Mouse (Mus musculus) Muller cell, postnatal 12 days (primary cell): Measurements from ENCODE around the gene Hps5.
"Not testable (repeated sequence)": the region's sequence is repeated elsewhere in the genome, so short reads cannot be mapped to it uniquely, and the experiment has no call there.

Source experiments
- DNase-seq: peaks from one replicate; pipeline ENCODE4 v3.0.0-alpha.2; 2015; ENCODE audit errors: inconsistent ontology term

The Hps5 gene

DNA sequence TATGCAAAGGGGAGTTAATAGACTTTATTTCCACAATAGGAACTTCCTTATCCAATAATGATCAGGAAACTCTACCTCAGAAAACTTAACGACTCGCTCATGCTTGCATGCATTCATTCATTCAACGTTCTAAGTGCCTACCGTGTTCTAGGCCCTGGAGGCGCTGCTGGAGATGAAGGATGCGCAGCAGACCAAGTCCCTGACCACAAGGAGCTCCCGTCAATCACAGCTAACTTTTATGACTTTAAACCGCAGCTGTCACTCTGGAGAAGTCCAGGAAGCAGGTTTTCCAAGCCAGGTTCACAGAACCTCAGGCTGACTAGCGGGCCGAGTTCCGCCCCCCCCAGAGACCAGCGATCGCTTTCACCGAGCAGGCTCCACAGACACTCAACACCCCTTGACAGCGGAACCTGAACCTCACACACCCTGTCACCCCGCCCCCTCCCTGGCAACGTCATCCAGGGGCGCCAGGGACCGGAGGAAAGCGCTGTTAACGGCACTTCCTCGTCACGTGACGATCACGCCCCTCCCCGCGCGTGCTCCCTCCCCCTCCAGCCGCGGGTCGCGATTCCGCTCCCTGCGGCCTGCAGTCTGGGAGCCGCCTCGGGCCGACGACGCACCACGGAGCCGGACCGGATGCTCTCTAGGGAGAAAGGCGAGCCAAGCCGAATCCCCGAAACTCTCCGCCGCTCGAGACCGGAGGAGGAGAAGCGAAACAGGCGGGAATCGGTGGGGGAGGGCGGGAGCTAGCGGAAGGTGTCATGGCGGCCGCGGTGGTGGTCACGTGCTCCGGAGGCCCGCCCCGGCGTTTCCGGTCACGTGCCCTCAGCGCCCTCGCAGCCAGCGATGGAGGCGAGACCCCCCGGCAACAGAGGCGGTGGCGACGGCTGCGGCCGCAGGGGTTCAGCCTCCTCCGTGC lies at the start of gene Hps5, which contains the start of gene Gtf2h1:
Gene Hps5 (minus strand): TSS at position 778 of the 919 bp plus-strand sequence.
Gene Gtf2h1 (plus strand): TSS at position 817 of the 919 bp plus-strand sequence.
- DNase-seq = peak; percentile 100

DNA sequence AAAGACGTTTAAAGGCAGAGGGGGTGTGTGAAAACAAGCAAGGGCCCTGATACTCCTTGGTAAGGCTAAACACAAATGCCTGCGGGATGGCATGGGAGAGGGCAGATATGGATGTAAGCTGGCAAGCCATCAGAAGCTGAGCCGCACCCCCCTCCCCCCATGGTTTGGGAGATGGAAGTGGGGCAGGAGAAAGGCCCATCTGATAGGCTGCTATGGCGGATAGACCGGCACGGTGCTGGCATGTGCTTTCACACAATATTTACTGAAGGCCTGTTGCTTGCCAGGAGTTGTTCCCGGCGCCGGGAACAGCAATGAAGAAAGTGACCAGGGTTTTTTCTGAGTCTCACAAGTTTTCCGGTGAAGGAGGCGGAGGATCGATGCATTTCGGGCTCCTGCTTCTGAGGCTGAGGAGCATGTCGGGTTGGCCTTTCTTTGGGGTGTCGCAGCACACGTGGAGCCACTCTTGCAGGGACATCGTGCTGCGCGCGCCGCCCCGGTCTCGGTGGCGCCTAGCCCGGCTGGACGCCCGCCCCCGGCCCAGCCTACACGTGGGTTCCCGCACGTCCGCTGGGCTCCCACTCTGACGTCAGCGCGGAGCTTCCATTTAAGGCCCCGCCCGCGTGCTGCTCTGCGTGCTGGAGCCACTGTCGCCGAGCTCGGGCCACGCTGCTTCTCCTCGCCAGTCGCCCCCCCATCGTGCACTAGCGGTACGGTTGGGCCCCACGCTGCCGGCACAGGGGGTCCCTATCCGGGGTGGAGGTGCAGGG lies 49.5 kb upstream of the Hps5 start:
- peak; percentile 94 for DNase-seq

DNA sequence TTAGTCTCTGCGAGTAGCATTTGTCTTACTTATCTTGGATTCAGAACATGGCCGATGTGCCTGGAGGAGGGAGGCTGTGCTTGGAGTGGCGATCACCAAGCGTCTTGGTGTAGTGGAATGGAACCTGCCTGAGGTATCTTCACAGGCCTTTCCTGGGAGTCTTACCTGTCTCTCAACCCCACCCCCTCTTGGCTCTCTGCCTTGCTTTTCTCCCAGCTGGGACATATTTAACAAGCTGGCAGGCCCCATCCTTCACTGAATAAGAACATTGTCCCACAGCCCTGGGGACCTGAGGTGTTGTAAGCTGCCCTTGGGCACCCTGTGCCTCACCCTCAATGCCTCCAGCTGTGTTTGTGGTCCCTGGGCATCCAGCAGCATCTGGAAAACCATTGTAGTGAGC lies 47.7 kb upstream of the Hps5 start:
- DNase-seq = no peak

DNA sequence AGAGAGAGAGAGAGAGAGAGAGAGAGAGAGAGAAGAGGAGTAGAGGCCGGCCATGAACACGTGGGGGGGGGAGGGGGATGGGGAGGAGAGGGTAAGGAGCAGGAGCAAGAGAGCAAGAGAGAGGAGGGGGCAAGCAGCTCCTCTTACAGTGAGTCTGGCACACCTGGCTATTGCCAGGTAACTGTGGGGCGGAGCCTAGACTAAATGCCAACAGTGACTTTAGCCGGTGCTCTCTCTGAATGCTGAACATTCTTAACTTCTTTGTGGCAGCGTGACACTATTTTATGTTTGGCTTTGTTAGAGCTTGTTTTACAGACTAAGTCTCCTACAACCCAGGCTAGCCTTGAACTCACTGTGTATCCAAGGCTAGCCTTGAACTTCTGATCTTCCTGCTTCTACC lies 46.4 kb upstream of the Hps5 start:
- no peak for DNase-seq

DNA sequence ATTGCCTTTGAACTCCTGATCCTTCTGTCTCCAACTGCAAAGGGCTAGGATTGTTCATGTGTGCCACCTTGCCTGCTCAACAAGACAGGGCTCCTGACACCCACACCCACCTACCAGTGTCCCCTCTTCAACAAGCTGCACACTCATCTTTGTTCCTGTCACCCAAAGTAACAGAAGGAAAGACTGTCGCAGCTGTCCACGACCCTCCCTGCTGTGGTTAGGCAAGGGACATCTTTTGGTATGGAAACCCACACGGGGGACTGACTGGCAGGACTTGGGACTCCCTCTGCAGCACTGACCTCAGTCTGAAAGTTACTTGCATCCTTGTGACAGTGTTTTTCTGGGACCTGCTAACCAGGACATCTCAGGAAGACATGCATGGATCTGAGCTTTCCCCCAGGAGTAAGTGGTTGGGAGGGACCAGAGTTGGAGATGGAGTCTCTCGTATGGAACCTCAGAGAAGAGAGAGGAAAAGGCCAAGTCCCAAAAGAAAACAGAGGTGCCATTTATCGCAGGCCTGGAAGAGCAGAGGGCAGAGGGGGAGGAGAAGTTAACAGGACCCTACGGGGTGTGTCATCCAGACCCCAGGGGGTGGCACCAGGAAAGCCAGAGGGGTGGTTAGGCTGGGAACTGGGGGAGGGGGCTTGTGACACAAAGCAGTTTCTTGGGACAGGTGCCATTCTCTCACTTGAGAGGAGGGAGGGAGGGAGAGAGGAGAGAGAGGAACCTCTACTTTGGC lies 45.1 kb upstream of the Hps5 start, which contains the start of gene Ldha:
Gene Ldha (plus strand): TSS at position 689 of the 739 bp plus-strand sequence.
- DNase-seq = no peak

DNA sequence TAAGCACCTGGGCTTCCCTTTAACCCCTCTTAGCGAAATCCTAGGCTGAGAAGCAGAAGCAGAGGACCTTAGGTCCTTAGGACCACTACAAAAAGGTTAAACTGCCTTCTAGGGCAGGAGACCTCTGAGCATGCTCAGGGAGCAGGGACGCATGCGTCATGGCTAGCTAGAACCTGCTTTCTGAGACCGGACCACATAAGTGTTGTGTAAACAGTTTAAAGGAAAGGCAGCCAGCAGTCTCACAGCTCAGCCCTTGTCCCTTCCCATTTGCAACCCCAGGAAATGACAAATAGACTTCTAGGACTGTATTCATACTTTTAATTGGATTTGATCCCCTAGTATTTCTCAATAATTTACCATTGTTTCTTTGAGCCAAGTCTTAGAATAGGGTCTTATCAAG lies 44.5 kb upstream of the Hps5 start:
- DNase-seq = no peak

DNA sequence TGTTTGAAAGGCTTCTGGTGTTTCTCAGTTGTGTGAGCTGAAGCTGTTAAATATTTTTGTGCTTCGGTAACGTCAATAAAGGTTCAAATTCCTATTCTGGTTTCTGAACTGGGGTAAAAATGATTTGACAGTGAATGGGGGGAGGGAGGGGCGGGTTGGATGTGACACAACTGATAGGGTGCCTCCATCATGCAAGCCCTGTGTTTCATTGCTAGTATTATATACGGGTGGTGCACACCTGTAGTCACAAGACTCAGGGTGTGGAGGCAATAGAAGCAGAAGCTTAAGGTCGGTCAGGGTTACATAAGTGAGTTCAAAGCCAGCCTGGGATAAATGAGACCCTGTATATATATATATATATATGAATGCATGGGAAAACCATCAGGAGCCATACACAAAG lies 44.0 kb upstream of the Hps5 start:
- no peak for DNase-seq

DNA sequence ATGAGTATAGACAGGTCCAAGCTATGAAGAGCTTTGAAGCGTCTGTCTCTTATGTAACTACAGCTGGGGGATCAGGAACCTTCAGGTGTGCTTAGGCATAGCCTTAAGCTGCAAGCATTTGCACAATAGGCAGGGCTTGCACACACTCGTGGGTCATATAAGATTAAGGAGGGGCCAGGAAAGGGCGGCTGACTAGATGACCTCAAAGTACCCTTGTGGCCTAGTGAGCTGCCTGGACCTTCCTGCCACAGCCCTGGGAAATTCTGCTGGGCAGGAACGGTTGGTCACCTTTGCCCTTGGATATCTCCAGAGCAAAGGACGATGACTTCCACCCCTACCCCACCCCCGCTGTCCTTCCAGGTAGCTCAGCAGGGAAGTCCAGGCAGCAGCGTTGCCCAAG lies 43.6 kb upstream of the Hps5 start:
- no peak for DNase-seq

DNA sequence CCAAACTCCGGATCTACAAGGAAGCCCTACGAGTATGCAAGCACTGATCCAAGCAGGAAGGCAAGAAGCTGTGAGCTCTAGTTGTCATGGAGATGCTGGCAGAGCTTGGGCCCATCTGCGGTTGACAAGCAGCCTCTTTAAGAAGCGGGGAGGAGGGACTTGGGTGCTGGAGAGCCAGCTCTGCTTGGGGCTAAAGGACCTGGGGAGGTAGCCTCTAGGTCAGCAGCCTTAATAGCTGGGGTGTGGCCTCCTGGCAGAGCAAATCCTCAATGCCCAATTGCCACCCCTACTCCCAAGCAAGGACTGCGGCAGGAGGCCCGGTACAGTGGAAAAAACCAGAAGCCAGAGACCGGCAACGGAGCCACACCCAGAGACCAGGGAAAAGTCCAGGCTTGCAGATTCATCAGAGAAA lies 43.0 kb upstream of the Hps5 start:
- peak; percentile 78 for DNase-seq

DNA sequence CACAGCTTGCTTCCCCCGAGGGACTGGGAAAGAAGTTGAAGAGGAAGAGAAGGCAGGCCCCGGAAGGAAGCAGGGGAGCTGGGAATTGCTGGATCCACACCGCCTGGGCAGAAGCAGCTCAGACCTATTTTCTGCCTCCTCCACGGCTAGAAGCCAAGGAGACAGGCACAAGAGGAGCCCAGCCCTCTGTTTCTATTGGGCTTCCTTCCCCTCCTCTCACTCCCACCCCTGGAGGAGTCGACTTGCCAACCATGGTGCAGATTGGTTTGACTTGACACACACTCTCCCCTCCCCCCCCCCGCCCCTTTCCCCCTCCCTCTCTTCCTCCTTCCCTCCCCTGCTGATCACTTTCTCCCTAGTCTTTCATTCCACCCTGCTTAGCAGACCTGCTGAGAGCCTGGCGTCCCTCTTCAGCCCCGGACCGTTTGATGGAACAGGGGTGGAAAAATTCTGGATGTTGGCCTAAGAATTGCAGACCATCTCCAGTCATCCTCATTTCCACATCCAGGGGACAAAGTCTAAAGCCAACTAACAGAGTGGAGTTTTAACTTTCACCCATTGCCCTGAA lies 42.3 kb upstream of the Hps5 start:
- peak; percentile 59 for DNase-seq

DNA sequence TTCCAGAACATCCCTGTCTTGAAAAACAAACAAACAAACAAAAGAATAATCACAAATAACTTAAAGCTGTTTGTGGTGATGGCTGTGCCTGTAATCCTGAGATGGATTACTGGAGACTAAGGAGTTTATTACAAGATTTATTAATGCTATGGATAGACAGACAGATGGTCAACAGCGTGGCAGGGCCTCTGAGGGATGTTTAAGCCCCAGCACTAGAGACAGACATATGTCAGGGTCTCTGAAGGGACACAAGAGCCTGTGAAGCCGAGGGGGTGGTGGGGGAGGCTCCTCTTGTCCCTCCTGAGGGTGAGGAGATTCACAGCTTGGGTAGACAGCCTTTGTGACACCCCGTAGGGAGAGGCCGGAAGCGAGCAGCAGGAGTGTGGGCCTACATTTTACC lies 41.2 kb upstream of the Hps5 start:
- no peak for DNase-seq

DNA sequence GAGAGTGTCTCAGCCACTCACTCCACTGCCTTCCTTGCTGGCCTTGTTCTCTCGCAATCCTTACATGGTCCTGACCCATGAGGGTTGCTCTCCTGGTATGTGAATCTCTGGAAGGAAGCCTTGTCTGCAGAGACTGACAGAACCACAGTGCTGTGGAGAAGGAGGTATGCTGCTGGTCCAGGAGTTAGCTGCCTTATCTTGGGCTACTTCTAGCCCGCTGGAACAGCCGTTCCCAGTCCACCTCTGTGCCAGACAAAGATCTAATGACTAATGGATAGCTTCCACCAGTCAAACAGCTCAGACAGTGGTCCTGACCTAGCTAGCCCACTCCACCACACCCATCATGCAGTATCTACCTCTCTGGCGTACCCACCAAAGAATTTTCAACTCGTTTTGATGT lies 40.5 kb upstream of the Hps5 start:
- DNase-seq = no peak

DNA sequence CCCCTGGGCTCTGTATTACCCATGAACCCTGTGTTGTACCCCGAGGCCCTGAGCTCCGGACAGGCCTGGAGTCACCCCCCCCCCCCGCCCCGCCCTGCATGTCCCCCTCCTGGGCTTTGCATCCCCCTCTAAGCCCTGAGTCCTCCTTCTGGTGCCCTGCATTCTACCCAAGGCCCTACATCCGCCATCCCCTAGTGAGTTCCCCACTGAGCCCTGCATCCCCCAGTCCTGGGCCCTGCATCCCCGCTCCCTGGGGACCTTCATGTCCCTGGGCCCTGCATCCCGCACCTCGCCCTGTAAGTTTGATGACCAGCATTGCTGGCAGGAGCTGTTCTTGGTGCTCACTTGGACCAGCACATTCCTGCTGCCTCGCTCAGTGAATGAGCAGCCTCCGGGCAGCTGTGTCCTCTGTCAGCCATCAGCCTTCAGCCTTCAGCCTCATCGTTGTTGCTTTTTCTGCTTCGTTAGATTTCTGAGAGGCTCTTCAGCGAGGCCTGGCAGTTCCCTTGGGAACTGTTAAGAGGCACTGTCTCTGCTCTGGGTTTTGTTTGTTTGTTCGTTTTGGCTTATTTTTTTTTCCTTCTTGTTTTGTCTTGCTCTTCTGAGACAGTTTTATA lies 39.2 kb upstream of the Hps5 start:
- peak; percentile 44 for DNase-seq

DNA sequence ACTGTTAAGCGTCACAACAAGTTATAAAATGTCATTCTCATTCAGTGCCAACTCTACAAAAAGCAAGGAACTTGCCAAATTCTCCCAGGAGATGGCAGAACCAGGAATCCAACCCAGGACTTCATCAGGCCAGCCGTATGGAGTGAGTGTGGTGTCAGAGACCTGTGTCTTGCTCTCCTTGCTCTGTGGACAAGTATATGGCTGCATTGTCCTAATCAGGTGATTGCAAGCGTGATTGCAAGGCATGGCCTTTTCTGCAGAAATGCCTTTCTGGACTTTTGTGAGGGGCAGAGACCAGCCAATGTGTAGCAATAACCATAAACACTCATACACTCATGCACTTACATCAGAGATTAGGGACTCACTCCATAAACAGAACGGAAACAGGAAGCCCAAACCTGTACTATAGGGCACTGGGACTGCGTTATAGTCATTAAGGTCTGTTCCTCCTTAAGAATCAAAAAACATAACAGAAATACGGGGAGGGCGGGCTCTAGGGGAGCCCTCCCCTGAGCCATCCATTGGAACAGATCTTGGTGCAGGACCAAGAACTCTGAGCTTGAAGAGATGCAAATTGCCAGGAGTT lies 37.9 kb upstream of the Hps5 start:
- DNase-seq = no peak

DNA sequence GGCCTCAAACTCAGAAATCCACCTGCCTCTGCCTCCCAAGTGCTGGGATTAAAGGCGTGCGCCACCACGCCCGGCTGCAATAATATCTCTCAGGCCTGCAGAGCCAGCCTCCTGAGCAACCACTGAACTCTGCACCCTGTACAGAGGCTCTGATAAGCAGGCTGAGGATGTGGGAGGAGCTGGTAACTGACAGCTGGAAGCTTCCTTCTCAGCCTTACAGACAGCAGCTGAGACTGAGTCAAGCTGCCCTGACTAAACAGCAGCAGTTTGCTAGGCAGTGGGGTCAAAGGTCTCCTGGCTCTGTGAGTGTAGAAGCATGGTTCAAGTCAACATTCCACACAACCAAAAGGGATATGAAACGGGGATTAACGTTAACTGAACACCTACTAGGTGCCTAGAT lies 37.4 kb upstream of the Hps5 start:
- no peak for DNase-seq

DNA sequence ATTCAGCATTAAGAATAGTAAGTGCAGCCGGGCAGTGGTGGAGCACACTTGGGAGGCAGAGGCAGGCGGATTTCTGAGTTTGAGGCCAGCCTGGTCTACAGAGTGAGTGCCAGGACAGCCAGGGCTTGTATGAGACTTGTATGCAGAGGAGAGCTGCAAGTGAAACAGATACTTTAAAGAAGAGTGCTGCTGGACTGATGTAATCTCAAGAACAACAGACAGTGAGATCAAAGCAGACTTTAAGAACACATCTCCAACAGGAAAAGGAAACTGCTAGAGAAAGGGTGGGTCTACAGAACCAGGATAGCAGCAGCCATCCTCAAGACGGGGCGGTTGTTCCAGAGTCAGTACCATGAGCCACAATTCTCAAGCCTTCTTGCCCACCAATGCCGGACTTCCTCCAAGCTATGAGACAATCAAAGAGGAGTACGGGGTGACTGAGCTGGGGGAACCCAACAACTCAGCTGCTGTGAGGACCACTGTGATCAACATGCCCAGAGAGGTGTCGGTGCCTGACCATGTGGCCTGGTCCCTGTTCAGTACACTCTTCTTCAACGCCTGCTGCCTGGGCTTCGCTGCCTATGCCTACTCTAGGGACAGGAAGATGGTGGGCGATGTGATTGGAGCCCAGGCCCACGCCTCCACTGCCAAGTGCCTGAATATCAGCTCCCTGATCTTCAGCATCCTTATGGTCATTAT lies 36.4 kb upstream of the Hps5 start:
- DNase-seq = not testable (repeated sequence)

DNA sequence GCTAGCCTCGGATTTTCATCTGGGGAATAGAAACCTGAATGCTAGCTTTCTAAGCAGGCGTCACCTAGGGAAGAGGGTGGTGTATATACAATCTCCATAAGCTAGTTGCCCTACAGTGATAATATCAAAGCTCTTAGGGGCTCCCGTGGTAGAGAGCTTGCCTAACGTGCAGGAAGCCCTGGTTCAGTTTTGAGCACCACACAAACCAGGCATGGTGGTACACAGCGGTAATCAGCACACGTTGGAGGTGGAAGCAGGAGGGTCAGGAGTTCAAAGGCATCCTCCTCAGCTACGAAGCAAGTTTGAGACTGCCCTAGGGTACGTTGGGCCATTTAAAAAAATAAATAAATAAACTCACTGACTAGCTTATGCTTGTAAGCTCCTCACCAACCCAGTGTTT lies 35.8 kb upstream of the Hps5 start:
- DNase-seq = no peak

DNA sequence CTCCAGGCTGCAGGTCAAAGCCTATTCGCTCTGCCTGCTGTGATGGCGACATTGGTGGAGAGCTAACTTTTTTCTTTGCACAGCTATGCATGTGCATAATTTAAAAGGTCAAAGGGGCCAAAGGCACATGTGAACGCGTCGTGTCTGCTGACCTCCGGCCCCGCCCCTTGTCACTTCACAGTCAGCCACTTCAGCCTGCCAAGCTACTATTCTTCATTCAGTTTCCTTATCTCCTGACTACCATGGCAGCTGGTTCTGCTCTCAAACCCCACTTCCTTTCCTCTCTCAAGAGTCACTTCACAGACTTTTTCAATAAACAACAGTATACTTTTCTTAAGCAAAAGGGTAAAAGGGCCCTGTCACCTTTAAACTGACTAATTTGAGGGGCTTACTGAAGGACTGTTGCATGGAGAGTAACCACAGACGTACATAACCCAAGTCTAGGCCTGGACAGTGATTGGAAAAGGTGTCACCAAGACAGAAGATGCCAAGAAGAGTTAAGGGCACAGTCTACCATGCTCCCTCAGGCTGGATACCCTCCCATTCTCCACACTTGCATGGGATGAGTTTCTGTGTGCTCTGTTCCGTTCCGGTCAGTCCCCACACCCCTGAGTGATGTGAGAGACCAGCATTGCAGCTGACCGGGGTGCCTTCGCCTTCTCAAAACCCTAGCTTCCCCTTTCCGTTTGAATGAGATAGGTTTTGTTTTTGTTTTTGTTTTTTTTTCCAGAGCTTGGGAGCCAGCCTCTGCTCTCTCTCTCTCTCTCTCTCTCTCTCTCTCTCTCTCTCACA lies 35.1 kb upstream of the Hps5 start:
- no peak for DNase-seq

DNA sequence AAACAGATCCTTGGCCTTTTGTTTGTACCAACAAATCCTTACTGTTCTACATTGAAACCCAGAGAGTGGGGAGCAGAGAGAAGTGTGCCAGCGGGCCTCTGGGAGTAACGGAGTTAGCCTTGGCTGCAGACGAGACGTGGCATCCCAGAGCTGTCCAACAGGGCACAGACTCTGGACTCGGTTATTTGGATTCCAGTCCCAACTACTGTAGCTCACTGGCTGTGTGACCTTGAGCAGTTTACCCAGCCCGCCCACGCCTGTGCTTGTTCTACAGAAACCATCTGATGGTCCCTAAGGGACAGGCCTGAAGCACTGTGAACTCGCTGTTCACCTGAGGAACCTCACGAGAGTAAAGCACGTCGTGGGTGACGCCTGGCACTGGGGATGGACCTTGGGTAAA lies 34.0 kb upstream of the Hps5 start:
- DNase-seq = no peak
